17 mouse cellular contexts compared by ENCODE assay signal in genomic region chr5:143749630-143750208, GRCm38 (mm10).
"Had no signal": no experiment of that assay in that cellular context is flagged by ENCODE, and none has a peak within 500 bp of the region (broad histone marks: within the 10 kb centered on the region; RNA-seq: fewer than 3 reads in every experiment).

No protein-coding gene starts in this region.

- H3K4me2 ChIP-seq: lung, embryonic 15.5 days; midbrain, embryonic 11.5 days; midbrain, embryonic 13.5 days; midbrain, embryonic 15.5 days; neural tube, embryonic 12.5 days had no signal

- H3K4me3 ChIP-seq: lung, embryonic 15.5 days; megakaryocyte, embryonic 14.5 days; midbrain, embryonic 13.5 days; midbrain, embryonic 15.5 days; neural tube, embryonic 12.5 days had no signal

- H3K27ac ChIP-seq: lung, embryonic 15.5 days; macrophage; midbrain, embryonic 13.5 days; midbrain, embryonic 15.5 days; neural tube, embryonic 12.5 days had no signal

- H3K4me1 ChIP-seq: lung, embryonic 15.5 days; midbrain, embryonic 13.5 days; midbrain, embryonic 15.5 days; neural tube, embryonic 12.5 days had no signal

- DNase-seq: lung, adult 18-20 months; lung, postnatal 14 days; lung, postnatal 36 days; right cerebral cortex, postnatal 14 days; right cerebral cortex, postnatal 4 days; spleen, adult 18-20 months; thymus, adult 18-20 months; thymus, postnatal 14 days; thymus, postnatal 36 days had no signal

- H3K36me3 ChIP-seq: lung, embryonic 15.5 days; midbrain, embryonic 13.5 days; midbrain, embryonic 15.5 days; neural tube, embryonic 12.5 days had no signal

- ATAC-seq: lung, postnatal 0 days; midbrain, embryonic 13.5 days; midbrain, embryonic 15.5 days had no signal

- H3K9me3 ChIP-seq: lung, embryonic 15.5 days; megakaryocyte, embryonic 14.5 days; midbrain, embryonic 13.5 days; midbrain, embryonic 15.5 days; neural tube, embryonic 12.5 days had no signal

- H3K9ac ChIP-seq: lung, embryonic 15.5 days; midbrain, embryonic 13.5 days; midbrain, embryonic 15.5 days; neural tube, embryonic 12.5 days had no signal

- H3K27me3 ChIP-seq: lung, embryonic 15.5 days; neural tube, embryonic 12.5 days had no signal
